Mouse (Mus musculus): ENCODE measurements at regions not wholly inside any gene's neighbourhood (a gene's known extent, or its start where the extent isn't known, plus 50 kb on each side); places are given as distances from the start of the nearest gene placed in this dataset.

- TF ChIP-seq CTCF (IDR thresholded peaks at IDR 0.05) (no peak), POLR2A (IDR thresholded peaks at IDR 0.05; ENCODE audit: insufficient read depth, low read depth, low read length) (no peak), EP300 (IDR thresholded peaks at IDR 0.05; ENCODE audit: insufficient read depth, low read depth, low read length) (no peak)
- WGBS = 52% methylated on average over 5 of the region's 5 CpGs
Measured at GRCm38 (mm10) chr17:16571403-16571802, 492.5 kb upstream of the Zfp960 start.

GRCm38 (mm10) chr17:16588791-16589190 is 475.1 kb upstream of the Zfp960 start:
- intact Hi-C loops (cut with DNase I) = no loop called here
- WGBS = 54% methylated on average over 1 of the region's 1 CpGs
- no peak overlapping the region for H3K27ac ChIP-seq

More at GRCm38 (mm10) chr17:16571403-16571802, 492.5 kb upstream of the Zfp960 start:
- Histone ChIP-seq H3K27ac (no peak overlapping the region), H3K36me3 (ENCODE audit: control insufficient read depth, insufficient read depth, low read length) (no peaks in the 10 kb centered on the region), H3K4me1 (ENCODE audit: control insufficient read depth, insufficient read depth, low read length) (no peaks in the 10 kb centered on the region), H3K27me3 (ENCODE audit: control insufficient read depth, insufficient read depth, low read length) (no peaks in the 10 kb centered on the region), H3K79me2 (replicated peaks; ENCODE audit: control insufficient read depth, insufficient read depth, low read length) (no peaks in the 10 kb centered on the region), H3K4me3 (no peak overlapping the region), H3K9ac (ENCODE audit: low read depth, low read length) (no peak overlapping the region)
- intact Hi-C loops (cut with DNase I) = no loop called here
- no peak for DNase-seq

GRCm38 (mm10) chr17:16599671-16600070 is 464.2 kb upstream of the Zfp960 start:
- no peak overlapping the region for H3K27ac ChIP-seq
- 35% methylated on average over 3 of the region's 3 CpGs for WGBS

More at GRCm38 (mm10) chr17:16588791-16589190, 475.1 kb upstream of the Zfp960 start:
- no peak for DNase-seq
- Histone ChIP-seq H3K36me3 (ENCODE audit: control insufficient read depth, insufficient read depth, low read length) (no peaks in the 10 kb centered on the region), H3K27me3 (ENCODE audit: control insufficient read depth, insufficient read depth, low read length) (no peaks in the 10 kb centered on the region), H3K4me1 (ENCODE audit: control insufficient read depth, insufficient read depth, low read length) (no peaks in the 10 kb centered on the region), H3K4me3 (no peak overlapping the region), H3K9ac (ENCODE audit: low read depth, low read length) (no peak overlapping the region), H3K79me2 (replicated peaks; ENCODE audit: control insufficient read depth, insufficient read depth, low read length) (no peaks in the 10 kb centered on the region)
- TF ChIP-seq EP300 (IDR thresholded peaks at IDR 0.05; ENCODE audit: insufficient read depth, low read depth, low read length) (no peak), POLR2A (IDR thresholded peaks at IDR 0.05; ENCODE audit: insufficient read depth, low read depth, low read length) (no peak), CTCF (IDR thresholded peaks at IDR 0.05) (no peak)

GRCm38 (mm10) chr17:16612405-16612979 is 451.4 kb upstream of the Zfp960 start:
- Histone ChIP-seq H3K27ac (no peak overlapping the region), H3K4me3 (no peak overlapping the region), H3K36me3 (ENCODE audit: control insufficient read depth, insufficient read depth, low read length) (no peaks in the 10 kb centered on the region), H3K4me1 (ENCODE audit: control insufficient read depth, insufficient read depth, low read length) (no peaks in the 10 kb centered on the region), H3K27me3 (ENCODE audit: control insufficient read depth, insufficient read depth, low read length) (no peaks in the 10 kb centered on the region), H3K9ac (ENCODE audit: low read depth, low read length) (no peak overlapping the region), H3K79me2 (replicated peaks; ENCODE audit: control insufficient read depth, insufficient read depth, low read length) (no peaks in the 10 kb centered on the region)
- DNase-seq = no peak
- 41% methylated on average over 1 of the region's 1 CpGs for WGBS
- TF ChIP-seq EP300 (IDR thresholded peaks at IDR 0.05; ENCODE audit: insufficient read depth, low read depth, low read length) (no peak), POLR2A (IDR thresholded peaks at IDR 0.05; ENCODE audit: insufficient read depth, low read depth, low read length) (no peak), CTCF (IDR thresholded peaks at IDR 0.05) (no peak)
- intact Hi-C loops (cut with DNase I) = no loop called here

More at GRCm38 (mm10) chr17:16599671-16600070, 464.2 kb upstream of the Zfp960 start:
- H3K9ac ChIP-seq (ENCODE audit: low read depth, low read length) = no peak overlapping the region
- H3K36me3 ChIP-seq (ENCODE audit: control insufficient read depth, insufficient read depth, low read length) = no peaks in the 10 kb centered on the region
- H3K4me1 ChIP-seq (ENCODE audit: control insufficient read depth, insufficient read depth, low read length) = no peaks in the 10 kb centered on the region
- no peak overlapping the region for H3K4me3 ChIP-seq
- no peaks in the 10 kb centered on the region for H3K79me2 ChIP-seq (replicated peaks; ENCODE audit: control insufficient read depth, insufficient read depth, low read length)
- H3K27me3 ChIP-seq (ENCODE audit: control insufficient read depth, insufficient read depth, low read length) = no peaks in the 10 kb centered on the region
- intact Hi-C loops (cut with DNase I) = no loop called here
- TF ChIP-seq EP300 (IDR thresholded peaks at IDR 0.05; ENCODE audit: insufficient read depth, low read depth, low read length) (no peak), CTCF (IDR thresholded peaks at IDR 0.05) (no peak), POLR2A (IDR thresholded peaks at IDR 0.05; ENCODE audit: insufficient read depth, low read depth, low read length) (no peak)
- no peak for DNase-seq

- intact Hi-C loops (cut with DNase I) = no loop called here
- no peaks in the 10 kb centered on the region for H3K36me3 ChIP-seq (ENCODE audit: control insufficient read depth, insufficient read depth, low read length)
- no peaks in the 10 kb centered on the region for H3K4me1 ChIP-seq (ENCODE audit: control insufficient read depth, insufficient read depth, low read length)
- WGBS = 69% methylated on average over 4 of the region's 4 CpGs
- no peak overlapping the region for H3K9ac ChIP-seq (ENCODE audit: low read depth, low read length)
- no peak for DNase-seq
- no peak for TF ChIP-seq POLR2A (IDR thresholded peaks at IDR 0.05; ENCODE audit: insufficient read depth, low read depth, low read length)
- TF ChIP-seq CTCF (IDR thresholded peaks at IDR 0.05) = no peak
- no peak for TF ChIP-seq EP300 (IDR thresholded peaks at IDR 0.05; ENCODE audit: insufficient read depth, low read depth, low read length)
- no peak overlapping the region for H3K27ac ChIP-seq
- no peaks in the 10 kb centered on the region for H3K27me3 ChIP-seq (ENCODE audit: control insufficient read depth, insufficient read depth, low read length)
- no peak overlapping the region for H3K4me3 ChIP-seq
- H3K79me2 ChIP-seq (replicated peaks; ENCODE audit: control insufficient read depth, insufficient read depth, low read length) = no peaks in the 10 kb centered on the region
Measured at GRCm38 (mm10) chr17:16621931-16622556, 441.9 kb upstream of the Zfp960 start.

- Histone ChIP-seq H3K4me1 (ENCODE audit: control insufficient read depth, insufficient read depth, low read length) (no peaks in the 10 kb centered on the region), H3K27me3 (ENCODE audit: control insufficient read depth, insufficient read depth, low read length) (no peaks in the 10 kb centered on the region), H3K36me3 (ENCODE audit: control insufficient read depth, insufficient read depth, low read length) (no peaks in the 10 kb centered on the region), H3K9ac (ENCODE audit: low read depth, low read length) (no peak overlapping the region), H3K4me3 (no peak overlapping the region), H3K79me2 (replicated peaks; ENCODE audit: control insufficient read depth, insufficient read depth, low read length) (no peaks in the 10 kb centered on the region), H3K27ac (no peak overlapping the region)
- intact Hi-C loops (cut with DNase I) = no loop called here
- 43% methylated on average over 1 of the region's 1 CpGs for WGBS
- no peak for TF ChIP-seq POLR2A (IDR thresholded peaks at IDR 0.05; ENCODE audit: insufficient read depth, low read depth, low read length)
- TF ChIP-seq CTCF (IDR thresholded peaks at IDR 0.05) = no peak
- TF ChIP-seq EP300 (IDR thresholded peaks at IDR 0.05; ENCODE audit: insufficient read depth, low read depth, low read length) = no peak
- no peak for DNase-seq
Measured at GRCm38 (mm10) chr17:16629854-16630253, 434.1 kb upstream of the Zfp960 start.

Measured in heart, adult 2 months (tissue).